Mouse (Mus musculus) frontal cortex, postnatal 36 days (tissue): ENCODE data around the gene Gm21310.
"Not testable (repeated sequence)": the region's sequence is repeated elsewhere in the genome, so short reads cannot be mapped to it uniquely, and the experiment has no call there.

Experiments
- DNase-seq, 2 experiments: peaks; one replicate each; pipeline ENCODE4 v3.0.0; 2022; ENCODE audit warnings: low spot score in 2 of 2

Gm21310 gene

GRCm38 (mm10) chrY:10147083-10147482 lies at the start of gene Gm21310:
TSS of gene Gm21310 (minus strand) at chrY:10147183.
- not testable (repeated sequence) for DNase-seq
